Mouse (Mus musculus): ENCODE measurements at regions not wholly inside any gene's neighbourhood (a gene's known extent, or its start where the extent isn't known, plus 50 kb on each side); places are given as distances from the start of the nearest gene placed in this dataset.

DNA sequence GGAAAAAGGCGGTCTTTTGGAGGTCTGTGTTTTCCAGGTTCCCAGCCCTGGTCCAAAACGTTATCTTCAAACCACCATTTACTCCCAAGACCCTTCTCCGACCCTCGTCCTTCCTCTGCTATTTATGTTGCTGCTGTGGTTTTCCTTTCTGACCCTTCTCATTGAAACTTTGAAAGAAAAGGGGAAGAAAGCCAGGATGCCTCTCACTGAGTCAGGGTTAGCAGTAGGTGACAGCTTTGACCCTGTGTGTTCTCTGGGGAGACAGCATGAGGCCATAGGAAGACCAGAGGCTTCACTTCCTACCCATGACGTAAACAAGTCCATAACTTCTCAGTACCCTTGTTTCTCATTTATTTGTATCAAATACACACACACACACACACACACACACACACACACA is 166.1 kb downstream of the Gsdmc2 start:
- Histone ChIP-seq H3K27ac (replicated peaks; ENCODE audit: low read depth, low read length) (no peak overlapping the region), H3K36me3 (ENCODE audit: control insufficient read depth, insufficient read depth, low read length) (no peaks in the 10 kb centered on the region), H3K9ac (ENCODE audit: low read length) (no peak overlapping the region), H3K4me3 (ENCODE audit: low read depth, low read length) (no peak overlapping the region), H3K4me1 (ENCODE audit: control insufficient read depth, insufficient read depth, low read length) (no peaks in the 10 kb centered on the region), H3K9me3 (ENCODE audit: control insufficient read depth, low read length) (no peaks in the 10 kb centered on the region), H3K27me3 (ENCODE audit: control insufficient read depth, insufficient read depth, low read length) (no peaks in the 10 kb centered on the region), H3K4me2 (ENCODE audit: low read depth, severe bottlenecking) (no peak overlapping the region)
- ATAC-seq (ENCODE audit: insufficient number of reproducible peaks, low FRiP score, low TSS enrichment, low read depth): no peak
- no peak for DNase-seq (ENCODE audit: low spot score)
- 91% methylated on average over 5 of the region's 5 CpGs for WGBS

GRCm38 (mm10) chr15:63675491-63676036 is 169.4 kb downstream of the Gsdmc2 start:
- no peak overlapping the region for H3K27ac ChIP-seq (replicated peaks; ENCODE audit: low read depth, low read length)
- no peak for ATAC-seq (ENCODE audit: insufficient number of reproducible peaks, low FRiP score, low TSS enrichment, low read depth)
- no peaks in the 10 kb centered on the region for H3K9me3 ChIP-seq (ENCODE audit: control insufficient read depth, low read length)
- H3K36me3 ChIP-seq (ENCODE audit: control insufficient read depth, insufficient read depth, low read length): no peaks in the 10 kb centered on the region
- no peaks in the 10 kb centered on the region for H3K4me1 ChIP-seq (ENCODE audit: control insufficient read depth, insufficient read depth, low read length)
- 78% methylated on average over 10 of the region's 10 CpGs for WGBS
- H3K27me3 ChIP-seq (ENCODE audit: control insufficient read depth, insufficient read depth, low read length): no peaks in the 10 kb centered on the region
- no peak overlapping the region for H3K4me2 ChIP-seq (ENCODE audit: low read depth, severe bottlenecking)
- H3K4me3 ChIP-seq (ENCODE audit: low read depth, low read length): no peak overlapping the region
- no peak for DNase-seq (ENCODE audit: low spot score)
- H3K9ac ChIP-seq (ENCODE audit: low read length): no peak overlapping the region

- no peak overlapping the region for H3K27ac ChIP-seq (replicated peaks; ENCODE audit: low read depth, low read length)
- DNase-seq (ENCODE audit: low spot score): no peak
- 95% methylated on average over 5 of the region's 5 CpGs for WGBS
These were observed 170.6 kb downstream of the Gsdmc2 start for GRCm38 (mm10) chr15:63674404-63674803.

DNA sequence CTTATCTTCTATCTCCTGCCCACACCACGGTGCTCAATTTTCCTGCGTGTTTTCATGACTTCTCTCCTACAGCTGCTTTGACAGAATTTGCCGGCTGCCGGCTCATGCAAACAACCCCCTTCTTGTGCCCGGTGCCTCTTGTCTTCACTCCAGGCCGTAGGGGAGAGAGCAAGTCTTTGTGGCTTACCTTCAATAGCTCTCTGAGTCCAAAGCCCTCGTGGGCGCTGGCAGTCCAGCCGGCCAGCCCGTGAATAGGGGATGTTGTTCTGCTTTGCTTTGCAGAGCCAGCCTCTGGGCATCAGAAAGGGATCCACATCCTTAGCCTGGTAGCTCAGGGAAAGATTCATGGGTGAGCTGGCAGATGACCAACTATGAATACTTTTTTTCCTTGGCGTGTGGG is 173.9 kb downstream of the Gsdmc2 start:
- Histone ChIP-seq H3K9me3 (ENCODE audit: control insufficient read depth, low read length) (no peaks in the 10 kb centered on the region), H3K27ac (replicated peaks; ENCODE audit: low read depth, low read length) (no peak overlapping the region), H3K27me3 (ENCODE audit: control insufficient read depth, insufficient read depth, low read length) (no peaks in the 10 kb centered on the region), H3K4me1 (ENCODE audit: control insufficient read depth, insufficient read depth, low read length) (no peaks in the 10 kb centered on the region), H3K36me3 (ENCODE audit: control insufficient read depth, insufficient read depth, low read length) (no peaks in the 10 kb centered on the region), H3K4me3 (ENCODE audit: low read depth, low read length) (no peak overlapping the region), H3K9ac (ENCODE audit: low read length) (no peak overlapping the region), H3K4me2 (ENCODE audit: low read depth, severe bottlenecking) (no peak overlapping the region)
- no peak for DNase-seq (ENCODE audit: low spot score)
- ATAC-seq (ENCODE audit: insufficient number of reproducible peaks, low FRiP score, low TSS enrichment, low read depth): no peak
- WGBS: 90% methylated on average over 11 of the region's 11 CpGs

More at GRCm38 (mm10) chr15:63674404-63674803, 170.6 kb downstream of the Gsdmc2 start:
- H3K27me3 ChIP-seq (ENCODE audit: control insufficient read depth, insufficient read depth, low read length): no peaks in the 10 kb centered on the region
- H3K4me2 ChIP-seq (ENCODE audit: low read depth, severe bottlenecking): no peak overlapping the region
- ATAC-seq (ENCODE audit: insufficient number of reproducible peaks, low FRiP score, low TSS enrichment, low read depth): no peak
- H3K4me1 ChIP-seq (ENCODE audit: control insufficient read depth, insufficient read depth, low read length): no peaks in the 10 kb centered on the region
- H3K9ac ChIP-seq (ENCODE audit: low read length): no peak overlapping the region
- no peak overlapping the region for H3K4me3 ChIP-seq (ENCODE audit: low read depth, low read length)
- H3K36me3 ChIP-seq (ENCODE audit: control insufficient read depth, insufficient read depth, low read length): no peaks in the 10 kb centered on the region
- no peaks in the 10 kb centered on the region for H3K9me3 ChIP-seq (ENCODE audit: control insufficient read depth, low read length)

DNA sequence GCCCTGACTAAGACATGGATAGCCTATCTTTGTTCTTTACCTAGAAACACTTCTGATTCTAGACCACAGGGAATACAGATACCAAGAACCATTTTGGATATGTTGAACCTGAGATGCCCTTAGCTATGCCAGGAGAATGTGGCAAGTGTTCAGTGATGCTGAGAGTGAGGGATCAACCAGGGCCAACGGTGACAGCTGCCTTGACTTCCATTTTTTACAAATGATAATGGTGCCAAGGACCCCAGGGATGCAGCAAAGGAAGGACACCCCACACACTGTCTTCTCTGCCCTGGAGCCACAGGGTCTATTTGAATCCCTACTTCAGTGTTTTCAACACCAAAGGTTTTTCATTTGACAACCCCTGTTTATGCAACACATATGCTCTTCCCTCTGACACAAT is 174.4 kb downstream of the Gsdmc2 start:
- WGBS: 77% methylated on average over 1 of the region's 1 CpGs
- ATAC-seq (ENCODE audit: insufficient number of reproducible peaks, low FRiP score, low TSS enrichment, low read depth): no peak
- no peaks in the 10 kb centered on the region for H3K36me3 ChIP-seq (ENCODE audit: control insufficient read depth, insufficient read depth, low read length)
- no peak overlapping the region for H3K4me3 ChIP-seq (ENCODE audit: low read depth, low read length)
- no peak overlapping the region for H3K27ac ChIP-seq (replicated peaks; ENCODE audit: low read depth, low read length)
- no peak overlapping the region for H3K9ac ChIP-seq (ENCODE audit: low read length)
- H3K4me1 ChIP-seq (ENCODE audit: control insufficient read depth, insufficient read depth, low read length): no peaks in the 10 kb centered on the region
- DNase-seq (ENCODE audit: low spot score): no peak
- H3K27me3 ChIP-seq (ENCODE audit: control insufficient read depth, insufficient read depth, low read length): no peaks in the 10 kb centered on the region
- H3K4me2 ChIP-seq (ENCODE audit: low read depth, severe bottlenecking): no peak overlapping the region
- H3K9me3 ChIP-seq (ENCODE audit: control insufficient read depth, low read length): no peaks in the 10 kb centered on the region

GRCm38 (mm10) chr15:63667536-63667935 is 177.4 kb downstream of the Gsdmc2 start:
- WGBS: 82% methylated on average over 5 of the region's 5 CpGs
- DNase-seq (ENCODE audit: low spot score): no peak
- no peak for ATAC-seq (ENCODE audit: insufficient number of reproducible peaks, low FRiP score, low TSS enrichment, low read depth)

GRCm38 (mm10) chr15:63665517-63665916 is 179.5 kb downstream of the Gsdmc2 start:
- ATAC-seq (ENCODE audit: insufficient number of reproducible peaks, low FRiP score, low TSS enrichment, low read depth) (no peak), DNase-seq (ENCODE audit: low spot score) (no peak)
- Histone ChIP-seq H3K9me3 (ENCODE audit: control insufficient read depth, low read length) (no peaks in the 10 kb centered on the region), H3K27me3 (ENCODE audit: control insufficient read depth, insufficient read depth, low read length) (no peaks in the 10 kb centered on the region), H3K4me1 (ENCODE audit: control insufficient read depth, insufficient read depth, low read length) (no peaks in the 10 kb centered on the region), H3K36me3 (ENCODE audit: control insufficient read depth, insufficient read depth, low read length) (no peaks in the 10 kb centered on the region), H3K4me3 (ENCODE audit: low read depth, low read length) (no peak overlapping the region), H3K27ac (replicated peaks; ENCODE audit: low read depth, low read length) (no peak overlapping the region), H3K9ac (ENCODE audit: low read length) (no peak overlapping the region), H3K4me2 (ENCODE audit: low read depth, severe bottlenecking) (no peak overlapping the region)
- WGBS: 57% methylated on average over 4 of the region's 4 CpGs

More at GRCm38 (mm10) chr15:63667536-63667935, 177.4 kb downstream of the Gsdmc2 start:
- no peak overlapping the region for H3K4me3 ChIP-seq (ENCODE audit: low read depth, low read length)
- no peak overlapping the region for H3K4me2 ChIP-seq (ENCODE audit: low read depth, severe bottlenecking)
- H3K27me3 ChIP-seq (ENCODE audit: control insufficient read depth, insufficient read depth, low read length): no peaks in the 10 kb centered on the region
- H3K36me3 ChIP-seq (ENCODE audit: control insufficient read depth, insufficient read depth, low read length): no peaks in the 10 kb centered on the region
- H3K4me1 ChIP-seq (ENCODE audit: control insufficient read depth, insufficient read depth, low read length): no peaks in the 10 kb centered on the region
- H3K9me3 ChIP-seq (ENCODE audit: control insufficient read depth, low read length): no peaks in the 10 kb centered on the region
- no peak overlapping the region for H3K27ac ChIP-seq (replicated peaks; ENCODE audit: low read depth, low read length)
- no peak overlapping the region for H3K9ac ChIP-seq (ENCODE audit: low read length)

DNA sequence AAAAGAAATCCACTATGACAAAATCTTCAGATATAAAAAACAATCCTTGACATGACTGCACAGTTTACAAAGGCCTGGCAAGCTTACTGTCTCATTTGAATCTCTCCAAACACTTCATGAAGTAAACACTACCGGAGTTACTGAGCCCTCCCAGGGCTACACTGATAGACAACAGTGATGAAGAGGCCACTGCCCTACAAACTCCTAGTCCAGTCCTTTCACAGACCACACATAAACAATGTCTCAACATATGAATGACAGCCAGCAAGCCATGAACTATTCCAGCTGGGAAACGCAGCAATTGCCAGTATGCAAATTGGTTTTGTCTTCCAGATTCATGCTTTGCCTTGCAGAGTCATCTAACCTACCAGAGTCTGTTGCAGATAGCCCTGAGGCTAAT is 180.1 kb downstream of the Gsdmc2 start:
- Histone ChIP-seq H3K36me3 (ENCODE audit: control insufficient read depth, insufficient read depth, low read length) (no peaks in the 10 kb centered on the region), H3K4me3 (ENCODE audit: low read depth, low read length) (no peak overlapping the region), H3K9me3 (ENCODE audit: control insufficient read depth, low read length) (no peaks in the 10 kb centered on the region), H3K27me3 (ENCODE audit: control insufficient read depth, insufficient read depth, low read length) (no peaks in the 10 kb centered on the region), H3K9ac (ENCODE audit: low read length) (no peak overlapping the region), H3K27ac (replicated peaks; ENCODE audit: low read depth, low read length) (no peak overlapping the region), H3K4me1 (ENCODE audit: control insufficient read depth, insufficient read depth, low read length) (no peaks in the 10 kb centered on the region), H3K4me2 (ENCODE audit: low read depth, severe bottlenecking) (no peak overlapping the region)
- DNase-seq (ENCODE audit: low spot score) (no peak), ATAC-seq (ENCODE audit: insufficient number of reproducible peaks, low FRiP score, low TSS enrichment, low read depth) (no peak)
- 79% methylated on average over 2 of the region's 2 CpGs for WGBS

DNA sequence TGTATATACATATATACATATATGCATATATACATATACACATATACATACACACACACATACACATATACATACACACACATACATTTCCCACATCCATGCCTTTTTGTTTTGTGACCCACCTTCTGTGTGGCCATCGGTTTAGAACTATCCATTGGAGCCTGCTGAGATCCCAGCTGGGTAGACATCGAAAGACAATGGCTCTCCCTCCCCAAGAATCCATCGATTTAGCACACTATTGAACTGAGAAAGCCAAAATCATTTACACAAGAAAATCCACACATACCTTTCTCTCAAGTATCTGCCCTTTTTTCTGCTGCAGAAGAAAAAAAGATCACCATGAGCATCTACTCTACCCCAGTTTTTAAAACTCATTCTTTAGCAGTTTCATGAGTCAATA is 182.8 kb downstream of the Gsdmc2 start:
- Histone ChIP-seq H3K9ac (ENCODE audit: low read length) (no peak overlapping the region), H3K9me3 (ENCODE audit: control insufficient read depth, low read length) (no peaks in the 10 kb centered on the region), H3K4me3 (ENCODE audit: low read depth, low read length) (no peak overlapping the region), H3K27me3 (ENCODE audit: control insufficient read depth, insufficient read depth, low read length) (no peaks in the 10 kb centered on the region), H3K27ac (replicated peaks; ENCODE audit: low read depth, low read length) (no peak overlapping the region), H3K4me2 (ENCODE audit: low read depth, severe bottlenecking) (no peak overlapping the region), H3K36me3 (ENCODE audit: control insufficient read depth, insufficient read depth, low read length) (no peaks in the 10 kb centered on the region), H3K4me1 (ENCODE audit: control insufficient read depth, insufficient read depth, low read length) (no peaks in the 10 kb centered on the region)
- ATAC-seq (ENCODE audit: insufficient number of reproducible peaks, low FRiP score, low TSS enrichment, low read depth): no peak
- WGBS: 82% methylated on average over 3 of the region's 3 CpGs
- no peak for DNase-seq (ENCODE audit: low spot score)
